Mouse (Mus musculus) gastrocnemius, adult 18-20 months (tissue): ENCODE results near the gene Dmwd. TPM values are rescaled to one million over a fixed set of nuclear protein-coding genes. Genes with fewer than 3 reads are reported as not detected.
A peak's percentile ranks its signal among the peaks of the same experiment; 100 is the strongest.

Experiments
- DNase-seq: peaks from one replicate; pipeline ENCODE4 v3.0.0; 2021; ENCODE audit warnings: low spot score
- long read RNA-seq, 2 experiments: library from polyadenylated mRNA; stranded (forward); transcript quantifications; one replicate each; pipeline ENCODE4 v2.0.0; 2021
- total RNA-seq, 2 experiments: library from RNA; stranded (reverse); gene quantifications; 2 replicates each; pipeline ENCODE4 v1.2.3; 2021

The Dmwd gene
- 10 to 100 TPM; 33.8 to 39.1 TPM for total RNA-seq
- long read RNA-seq, experiment 1, transcript Dmwd-201 (5 exons, 2,494 nt) = major isoform, 33 of 68 reads
- long read RNA-seq, experiment 1, transcript Dmwd-202 (4 exons, 2,388 nt) = minor isoform, 30 of 68 reads
- long read RNA-seq, experiment 1, partial matches to known transcripts = 2 of 68 reads
- long read RNA-seq, experiment 1, other reads (novel, unspliced or antisense) = 2 of 68 reads
- long read RNA-seq, experiment 2, transcript Dmwd-201 (5 exons, 2,494 nt) = minor isoform, 32 of 82 reads
- long read RNA-seq, experiment 2, transcript Dmwd-202 (4 exons, 2,388 nt) = major isoform, 37 of 82 reads
- long read RNA-seq, experiment 2, partial matches to known transcripts = 10 of 82 reads
- long read RNA-seq, experiment 2, other reads (novel, unspliced or antisense) = 2 of 82 reads

GRCm38 (mm10) chr7:19075723-19076585, at the start of gene Dmwd:
Dmwd (plus strand) TSS chr7:19076227.
- DNase-seq = peak; percentile 95

GRCm38 (mm10) chr7:19028067-19028466, 48.0 kb upstream of the Dmwd start:
- no peak for DNase-seq

GRCm38 (mm10) chr7:19029084-19029653, 46.9 kb upstream of the Dmwd start:
- DNase-seq = no peak

GRCm38 (mm10) chr7:19031641-19032040, 44.4 kb upstream of the Dmwd start:
- DNase-seq = no peak

- DNase-seq = no peak
Observed at GRCm38 (mm10) chr7:19044616-19045015, 31.4 kb upstream of the Dmwd start.

DNA sequence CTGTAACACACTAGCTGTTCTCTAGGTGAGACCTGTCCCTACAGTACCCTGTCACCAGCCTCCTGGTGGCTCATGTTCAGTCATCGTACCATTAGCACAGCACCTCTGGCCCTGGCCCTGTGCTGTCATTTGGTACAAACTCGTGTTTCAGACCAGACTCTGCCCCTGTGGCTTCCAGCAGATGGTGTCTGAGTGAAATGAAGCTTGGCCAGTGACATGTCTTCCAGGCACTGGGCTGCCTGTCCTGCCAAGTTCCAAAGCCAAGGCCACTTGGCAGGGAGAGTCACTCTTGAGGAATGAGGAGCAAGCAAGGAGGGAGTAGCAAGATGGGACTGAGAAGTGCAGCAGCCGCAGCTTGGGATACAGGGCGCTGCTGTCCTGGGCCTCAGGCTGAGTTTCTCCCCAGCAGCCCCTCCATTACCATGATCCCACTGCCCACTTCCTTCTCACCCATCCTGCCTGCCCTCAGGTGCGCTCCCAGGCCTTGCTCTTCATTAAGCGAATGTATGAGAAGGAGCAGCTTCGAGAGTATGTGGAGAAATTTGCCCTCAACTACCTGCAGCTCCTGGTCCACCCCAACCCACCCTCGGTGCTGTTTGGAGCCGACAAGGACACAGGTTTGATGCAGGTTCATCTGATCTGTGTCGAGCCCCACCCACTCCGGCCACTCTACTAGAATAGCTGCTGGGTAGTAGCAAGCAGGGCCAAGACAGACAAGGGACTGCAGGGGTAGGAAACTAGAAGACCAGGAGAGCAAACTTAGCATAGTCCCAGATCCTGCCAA, 29.5 kb upstream of the Dmwd start:
- DNase-seq = peak; percentile 86

- no peak for DNase-seq
Observed at GRCm38 (mm10) chr7:19048006-19048527, 28.0 kb upstream of the Dmwd start.

DNA sequence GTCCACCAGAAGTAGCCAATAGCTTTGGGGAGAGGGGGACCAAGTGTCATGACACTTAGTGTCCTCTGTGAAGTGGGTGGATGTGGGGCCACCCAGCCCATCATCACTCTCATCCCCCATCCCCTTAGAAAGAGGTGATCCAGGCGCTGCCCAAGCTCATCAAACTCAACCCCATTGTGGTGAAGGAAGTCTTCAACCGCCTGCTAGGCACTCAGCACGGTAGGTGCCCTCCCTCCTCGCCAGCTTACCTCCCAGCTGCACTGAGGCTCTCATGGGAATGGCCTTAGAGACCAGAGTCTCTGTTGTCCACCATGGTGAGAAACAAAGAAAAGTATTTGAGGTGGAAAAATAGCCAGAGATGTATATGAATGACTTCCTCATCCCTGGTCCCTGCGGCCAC, 26.8 kb upstream of the Dmwd start:
- DNase-seq = no peak

- no peak for DNase-seq
Observed at GRCm38 (mm10) chr7:19050172-19050571, 25.9 kb upstream of the Dmwd start.

DNA sequence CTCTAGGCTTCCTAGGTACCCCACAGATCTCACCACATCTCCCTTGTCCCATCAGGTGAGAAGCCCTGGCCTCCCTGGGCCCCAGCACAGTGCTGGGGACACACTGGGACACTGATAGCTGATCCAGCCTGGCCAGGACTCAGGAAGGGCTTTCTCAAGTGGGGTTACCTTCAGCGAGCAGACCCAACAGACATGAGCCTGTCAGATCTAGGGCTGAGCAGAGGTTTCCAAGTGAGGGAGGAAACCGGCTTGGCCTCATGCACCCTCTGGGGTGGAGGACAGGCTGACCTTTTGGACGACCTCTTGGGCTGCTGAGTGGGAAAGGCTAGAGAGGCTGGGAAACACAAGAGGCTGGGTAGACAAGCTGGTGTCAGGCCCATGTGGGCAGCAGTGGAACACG, 24.9 kb upstream of the Dmwd start:
- no peak for DNase-seq

- peak; percentile 85 for DNase-seq
Observed at GRCm38 (mm10) chr7:19052345-19053135, 23.5 kb upstream of the Dmwd start.

DNA sequence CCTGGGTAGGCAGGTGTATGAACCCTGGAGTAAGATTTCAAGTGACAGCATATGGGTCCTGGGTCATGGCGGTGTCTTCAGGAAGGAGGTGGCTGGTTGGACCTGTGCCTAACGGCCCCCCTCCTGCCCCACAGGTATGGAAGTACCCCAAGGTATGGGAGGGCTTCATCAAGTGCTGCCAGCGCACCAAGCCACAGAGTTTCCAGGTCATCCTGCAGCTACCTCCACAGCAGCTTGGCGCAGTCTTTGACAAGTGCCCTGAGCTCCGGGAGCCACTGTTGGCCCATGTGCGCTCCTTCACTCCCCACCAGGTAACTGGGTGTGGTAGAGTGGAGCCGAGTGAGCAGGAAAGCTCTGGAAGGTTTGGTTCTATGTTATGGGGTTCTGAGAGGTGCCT, 22.9 kb upstream of the Dmwd start:
- no peak for DNase-seq

DNA sequence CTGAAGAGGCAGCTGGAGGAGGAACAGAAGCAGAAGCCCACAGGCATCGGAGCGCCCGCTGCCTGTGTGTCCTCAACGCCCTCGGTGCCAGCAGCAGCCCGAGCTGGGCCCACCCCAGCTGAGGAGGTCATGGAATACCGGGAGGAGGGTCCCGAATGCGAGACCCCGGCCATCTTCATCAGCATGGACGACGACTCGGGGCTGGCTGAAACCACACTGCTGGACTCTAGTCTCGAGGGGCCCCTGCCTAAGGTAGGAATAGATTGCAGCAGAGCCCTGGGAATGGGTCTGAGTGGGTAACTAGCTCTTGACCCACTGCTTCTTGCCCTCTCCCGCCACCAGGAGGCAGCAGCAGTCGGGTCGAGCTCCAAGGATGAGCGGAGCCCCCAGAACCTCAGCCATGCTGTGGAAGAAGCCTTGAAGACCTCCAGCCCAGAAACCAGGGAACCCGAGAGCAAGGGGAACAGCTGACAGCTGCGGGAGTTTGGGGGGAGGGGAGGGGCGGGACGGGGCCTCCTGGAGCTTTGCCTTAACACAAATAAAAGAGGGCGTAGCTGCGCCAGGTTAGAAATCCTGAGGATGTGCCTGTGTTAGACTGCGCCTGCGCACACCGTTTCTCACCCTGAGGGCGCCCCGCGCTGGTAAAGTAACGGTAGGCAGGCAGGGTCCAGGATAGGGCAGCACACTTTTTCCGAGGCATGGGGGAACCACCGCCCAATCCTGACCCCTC, 21.8 kb upstream of the Dmwd start, which contains the start of gene Rsph6a:
Gene Rsph6a, plus strand, starts transcription at position 644 of the 730 bp plus-strand sequence.
- DNase-seq = no peak

DNA sequence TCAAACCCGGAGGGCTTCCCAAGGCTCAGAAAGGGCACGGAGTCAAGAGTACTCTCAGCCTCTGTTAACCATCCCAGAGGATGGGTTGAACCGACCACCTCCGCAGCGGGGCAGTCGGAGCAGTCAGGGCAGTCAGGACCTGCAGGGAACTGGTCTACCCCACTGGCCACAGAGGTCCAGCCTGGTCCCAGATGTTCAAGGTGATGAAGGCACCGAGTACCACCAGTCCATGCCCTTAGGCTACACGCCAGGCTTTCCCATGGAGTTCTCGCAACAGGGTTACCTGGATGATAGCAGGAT, 21.3 kb upstream of the Dmwd start:
- DNase-seq = no peak

- DNase-seq = no peak
Observed at GRCm38 (mm10) chr7:19055108-19055507, 20.9 kb upstream of the Dmwd start.

DNA sequence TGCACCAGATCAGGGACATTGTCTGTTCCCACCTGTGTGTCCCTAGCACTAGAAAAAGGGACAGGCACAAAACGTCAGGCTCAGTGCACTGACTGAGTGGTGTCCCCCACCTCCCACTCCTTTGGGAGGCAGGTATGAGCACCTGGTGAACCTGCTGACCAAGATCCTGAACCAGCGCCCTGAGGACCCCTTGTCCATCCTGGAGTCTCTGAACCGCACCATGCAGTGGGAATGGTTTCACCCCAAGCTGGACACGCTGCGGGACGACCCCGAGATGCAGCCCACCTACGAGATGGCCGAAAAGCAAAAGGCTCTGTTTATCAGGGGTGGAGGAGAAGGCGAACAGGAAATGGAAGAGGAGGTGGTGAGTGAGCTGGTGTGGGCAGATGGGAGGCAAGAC, 18.6 kb upstream of the Dmwd start:
- no peak for DNase-seq

DNA sequence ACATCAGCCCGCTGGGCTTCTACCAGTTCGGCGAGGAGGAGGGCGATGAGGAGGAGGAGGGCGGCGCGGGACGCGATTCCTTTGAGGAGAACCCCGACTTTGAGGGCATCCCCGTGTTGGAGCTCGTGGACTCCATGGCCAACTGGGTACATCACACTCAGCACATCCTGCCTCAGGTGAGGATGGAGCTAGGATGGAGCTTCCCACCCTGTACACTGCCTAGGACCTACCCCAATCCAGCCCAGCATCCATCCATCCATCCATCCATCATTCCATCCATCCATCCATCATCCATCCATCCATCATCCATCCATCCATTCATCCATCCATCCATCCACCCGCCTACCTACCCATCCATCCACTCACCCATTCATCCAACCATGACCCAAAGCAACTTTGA, 10.1 kb upstream of the Dmwd start:
- no peak for DNase-seq

GRCm38 (mm10) chr7:19067063-19067462, 9.0 kb upstream of the Dmwd start:
- DNase-seq = no peak

- DNase-seq = no peak
Observed at GRCm38 (mm10) chr7:19067935-19068334, 8.1 kb upstream of the Dmwd start.

- peak; percentile 74 for DNase-seq
Observed at GRCm38 (mm10) chr7:19068707-19069106, 7.3 kb upstream of the Dmwd start.
